Comparison of ENCODE assay signal across 8 mouse cellular contexts in genomic region chr9:65432236-65432635, GRCm38 (mm10). TPM values are rescaled to one million over a fixed set of nuclear protein-coding genes. Genes with fewer than 3 reads are reported as not detected.
DNase-seq lines count a peak whose midpoint lies in the region; ATAC-seq and TF ChIP-seq lines count a peak whose summit lies in the region.

No protein-coding gene starts in this region.

- no peak for TF ChIP-seq POLR2A in liver, adult 2 months (IDR thresholded peaks at IDR 0.05; ENCODE audit: extremely low read depth, insufficient read depth, low read length)

- H3K4me3 ChIP-seq in neural tube, embryonic 15.5 days (replicated peaks), result no peak overlapping the region
- H3K4me3 ChIP-seq in liver, adult 2 months (ENCODE audit: insufficient read depth, low read depth, low read length), result no peak overlapping the region

- H3K9ac ChIP-seq in neural tube, embryonic 15.5 days (replicated peaks), result no peak overlapping the region
- no peak overlapping the region for H3K9ac ChIP-seq in liver, adult 2 months (ENCODE audit: low read depth, low read length)

- no peaks in the 10 kb centered on the region for H3K27me3 ChIP-seq in neural tube, embryonic 15.5 days (replicated peaks)
- no peaks in the 10 kb centered on the region for H3K27me3 ChIP-seq in liver, adult 2 months (ENCODE audit: control insufficient read depth, insufficient read depth, low read length)

- no peaks in the 10 kb centered on the region for H3K9me3 ChIP-seq in neural tube, embryonic 15.5 days (replicated peaks)

- peak; percentile 71 for TF ChIP-seq CTCF in liver, adult 2 months (IDR thresholded peaks at IDR 0.05; ENCODE audit: low read depth, low read length)

- peak; percentile 85 for DNase-seq in neural tube, embryonic 10.5 days (ENCODE audit: extremely low spot score, low spot score)
- DNase-seq in cerebellum, adult 8-10 months, result peak; percentile 75
- DNase-seq in frontal cortex, postnatal 14 days (ENCODE audit: low spot score in 2 of 2), result peak; percentile 73 to 89
- DNase-seq in kidney, adult 9 months, result peak; percentile 93
- DNase-seq in liver, adult 2 months (ENCODE audit: extremely low read depth, low read depth, low spot score), result peak; percentile 64
- peak; percentile 73 for DNase-seq in ovary, postnatal 36 days (ENCODE audit: low spot score)
- DNase-seq in thymus, postnatal 14 days, result peak; percentile 84

- H3K36me3 ChIP-seq in neural tube, embryonic 15.5 days, result no peaks in the 10 kb centered on the region
- no peaks in the 10 kb centered on the region for H3K36me3 ChIP-seq in liver, adult 2 months (ENCODE audit: control insufficient read depth, insufficient read depth, low read length)

- H3K79me2 ChIP-seq in liver, adult 2 months (ENCODE audit: control insufficient read depth, insufficient read depth, low read length), result no peaks in the 10 kb centered on the region; the same call in 1 of the 2 replicates

- peaks cover 9% of the 10 kb centered on the region for H3K4me1 ChIP-seq in neural tube, embryonic 15.5 days
- no peaks in the 10 kb centered on the region; the same call in 1 of the 2 replicates for H3K4me1 ChIP-seq in liver, adult 2 months (ENCODE audit: control insufficient read depth, insufficient read depth, low read length)

- H3K27ac ChIP-seq in neural tube, embryonic 15.5 days (replicated peaks), result no peak overlapping the region
- no peak overlapping the region for H3K27ac ChIP-seq in liver, adult 2 months (replicated peaks; ENCODE audit: insufficient read depth, low read depth, low read length)

- H3K4me2 ChIP-seq in neural tube, embryonic 15.5 days, result no peak overlapping the region

- WGBS in neural tube, embryonic 15.5 days, result 0% methylated on average over 3 of the region's 3 CpGs
- WGBS in liver, adult 2 months, result 2% methylated on average over 3 of the region's 3 CpGs

- no peak for ATAC-seq in neural tube, embryonic 15.5 days (ENCODE audit: low FRiP score)

RNA-seq across cellular contexts. Expression of gene Mtfmt, which starts 3.3 kb away (rescaled TPM):
- 22.5 and 23.0 TPM in 2 replicates for polyA plus RNA-seq in neural tube, embryonic 15.5 days (2015; fragmentation: Nextera tagmentation; extraction: Ambion mirVana)
- total RNA-seq in liver, adult 2 months (2014; rRNA removed), result 5.5 and 5.8 TPM in 2 replicates
- 5.8 and 6.0 TPM in 2 replicates for polyA plus RNA-seq in liver, adult 2 months (2012; rRNA removed)

RNA-seq across cellular contexts. Expression of gene Slc51b, which starts 9.5 kb away (rescaled TPM):
- polyA plus RNA-seq in neural tube, embryonic 15.5 days (2015; fragmentation: Nextera tagmentation; extraction: Ambion mirVana), result 0.27 TPM in 1 of 2 replicates, not detected in the other
- 2.9 and 3.2 TPM in 2 replicates for total RNA-seq in liver, adult 2 months (2014; rRNA removed)
- polyA plus RNA-seq in liver, adult 2 months (2012; rRNA removed), result 0.14 and 0.22 TPM in 2 replicates

RNA-seq across cellular contexts. Expression of gene Spg21, which starts 28.5 kb away (rescaled TPM):
- polyA plus RNA-seq in neural tube, embryonic 15.5 days (2015; fragmentation: Nextera tagmentation; extraction: Ambion mirVana), result 104 and 109 TPM in 2 replicates
- 20.0 and 25.7 TPM in 2 replicates for total RNA-seq in liver, adult 2 months (2014; rRNA removed)
- polyA plus RNA-seq in liver, adult 2 months (2012; rRNA removed), result 10.7 and 11.3 TPM in 2 replicates

RNA-seq across cellular contexts. Expression of gene Rasl12, which starts 33.9 kb away (rescaled TPM):
- polyA plus RNA-seq in neural tube, embryonic 15.5 days (2015; fragmentation: Nextera tagmentation; extraction: Ambion mirVana), result 5.8 and 7.4 TPM in 2 replicates
- 0.09 and 0.13 TPM in 2 replicates for total RNA-seq in liver, adult 2 months (2014; rRNA removed)
- 0.17 and 0.32 TPM in 2 replicates for polyA plus RNA-seq in liver, adult 2 months (2012; rRNA removed)

RNA-seq across cellular contexts. Expression of gene Kbtbd13, which starts 40.8 kb away (rescaled TPM):
- 0.51 TPM in 2 replicates for polyA plus RNA-seq in neural tube, embryonic 15.5 days (2015; fragmentation: Nextera tagmentation; extraction: Ambion mirVana)
- total RNA-seq in liver, adult 2 months (2014; rRNA removed), result 0.20 and 0.28 TPM in 2 replicates
- polyA plus RNA-seq in liver, adult 2 months (2012; rRNA removed), result 0.14 and 0.49 TPM in 2 replicates
